Mouse (Mus musculus) cerebellum, adult 2 months (tissue): Measurements from ENCODE around the gene Aarsd1.

Experiments
- CTCF ChIP-seq: fragments of 200-500 bp; IDR thresholded peaks from 2 replicates; pipeline ENCODE4 v1.5.1; 2011; ENCODE audit warnings: low read depth, mild to moderate bottlenecking, control low read depth, low read length, moderate library complexity, borderline replicate concordance; ENCODE audit not compliant: insufficient read depth
- POLR2A ChIP-seq: fragments of 200-500 bp; IDR thresholded peaks from 2 replicates; pipeline ENCODE4 v1.6.1; 2011; ENCODE audit warnings: low read length, control low read depth, borderline replicate concordance; ENCODE audit not compliant: insufficient read depth

DNA sequence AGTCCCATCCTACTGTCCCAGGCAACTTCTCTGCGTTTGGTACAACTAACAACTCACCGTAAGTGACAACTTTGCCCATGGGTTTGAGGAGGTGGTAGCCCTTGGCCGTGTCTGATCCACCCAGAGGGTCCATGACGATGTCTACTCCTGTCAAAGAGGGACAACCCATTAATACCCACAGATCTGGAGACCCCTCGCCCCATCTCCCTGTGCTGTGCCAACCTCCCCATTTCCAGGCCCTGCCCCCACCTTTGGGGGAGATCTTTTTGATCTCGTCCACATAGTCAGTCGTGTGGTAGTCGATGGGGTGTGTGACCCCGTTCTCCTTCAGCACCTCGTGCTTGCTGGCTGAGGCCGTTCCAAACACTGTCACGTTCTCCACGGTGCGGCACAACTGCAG, 44.7 kb upstream of the Aarsd1 start:
- TF ChIP-seq CTCF = no peak
- no peak for TF ChIP-seq POLR2A
